Mouse (Mus musculus) limb, embryonic 14.5 days (tissue): ENCODE results near the gene Scfd2. TPM values are rescaled to one million over a fixed set of nuclear protein-coding genes. Genes with fewer than 3 reads are reported as not detected.

Experiments used
- ATAC-seq: fragments of 200-750 bp; cut with Nextera tagmentation; 2 replicates; pipeline ENCODE4 v1.8.0; 2017; ENCODE audit warnings: low read depth, moderate number of reproducible peaks, moderate TSS enrichment; ENCODE audit not compliant: low FRiP score
- DNase-seq: peaks from one replicate; pipeline ENCODE4 v3.0.0-alpha.2; 2015; ENCODE audit warnings: low spot score
- H3K27ac ChIP-seq: fragments of 300-500 bp; sonication (generic); replicated peaks from 2 replicates; pipeline ENCODE4 v1.5.1; 2014; ENCODE audit warnings: low read depth, mild to moderate bottlenecking, low read length, moderate library complexity, mixed read lengths
- H3K27me3 ChIP-seq: fragments of 300-500 bp; sonication (generic); 2 replicates; pipeline ENCODE4 v1.6.1; 2014; ENCODE audit warnings: low read length, mixed read lengths; ENCODE audit not compliant: control insufficient read depth, insufficient read depth
- H3K36me3 ChIP-seq: fragments of 300-500 bp; sonication (generic); 2 replicates; pipeline ENCODE4 v1.6.1; 2014; ENCODE audit warnings: mild to moderate bottlenecking, low read length, moderate library complexity, mixed read lengths; ENCODE audit not compliant: control insufficient read depth, insufficient read depth
- H3K4me1 ChIP-seq: fragments of 300-500 bp; sonication (generic); 2 replicates; pipeline ENCODE4 v1.6.1; 2014; ENCODE audit warnings: antibody characterized with exemption, low read length, mixed read lengths; ENCODE audit not compliant: control insufficient read depth, insufficient read depth
- H3K4me2 ChIP-seq: fragments of 300-500 bp; sonication (generic); replicated peaks from 2 replicates; pipeline ENCODE4 v1.6.1; 2014; ENCODE audit warnings: low read depth, mild to moderate bottlenecking, low read length, moderate library complexity; ENCODE audit not compliant: severe bottlenecking
- H3K4me3 ChIP-seq: fragments of 300-500 bp; sonication (generic); replicated peaks from 2 replicates; pipeline ENCODE4 v1.5.1; 2014; ENCODE audit warnings: low read length
- H3K9ac ChIP-seq: fragments of 300-500 bp; sonication (generic); 2 replicates; pipeline ENCODE4 v1.6.1; 2014; ENCODE audit warnings: mild to moderate bottlenecking, low read depth, low read length, moderate library complexity; ENCODE audit not compliant: severe bottlenecking
- H3K9me3 ChIP-seq: fragments of 300-500 bp; sonication (generic); 2 replicates; pipeline ENCODE4 v1.6.1; 2016; ENCODE audit warnings: low read length; ENCODE audit not compliant: control insufficient read depth
- POLR2A ChIP-seq: fragments of 200-500 bp; IDR thresholded peaks from 2 replicates; pipeline ENCODE4 v1.8.0; 2012; ENCODE audit warnings: inconsistent platforms, mild to moderate bottlenecking, moderate library complexity, borderline replicate concordance; ENCODE audit not compliant: insufficient read depth, insufficient read length; ENCODE audit errors: extremely low read depth
- WGBS: fragments of 180-500 bp; shearing (Covaris S2); extraction: QIAGEN DNeasy Blood & Tissue Kit; methylation state at CpG from one replicate; pipeline ENCODE4 v1.1.7; 2014; 5-methylcytosine and 5-hydroxymethylcytosine counted together
- polyA plus RNA-seq, 2 experiments: library from polyadenylated mRNA; depleted of rRNA in 1 of 2; stranded (reverse) in 1 of 2; unstranded in 1 of 2; fragments of >200 nt; fragmentation: Nextera tagmentation in 1 of 2; extraction: Ambion mirVana in 1 of 2; gene quantifications; 2 replicates each; pipeline versions ENCODE4 v1.2.1 to v1.2.3; 2012 to 2014

The Scfd2 gene
- polyA plus RNA-seq, 2 experiments: 9.6 to 16.2 TPM

DNA sequence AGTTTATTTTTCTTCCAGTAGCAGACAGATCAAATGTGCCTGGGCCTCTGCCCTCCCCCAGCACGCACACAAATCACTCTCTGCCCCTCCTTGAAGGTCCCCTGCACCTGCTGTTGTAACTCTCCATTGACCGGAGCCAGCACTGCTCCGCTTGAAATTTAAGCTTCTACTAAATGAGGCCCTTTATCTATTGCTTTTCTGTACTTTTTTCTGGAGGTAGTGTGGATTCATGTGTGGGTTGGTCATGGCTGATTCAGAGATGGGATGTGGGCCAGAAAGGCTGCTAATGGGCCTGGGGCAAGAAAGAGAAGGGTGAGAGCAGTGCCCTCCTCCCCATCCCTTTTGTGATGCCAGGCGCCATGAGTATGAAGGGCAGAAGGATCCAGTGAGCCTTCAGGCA, 285.1 kb downstream of the Scfd2 start:
- Histone ChIP-seq H3K4me2 (no peak overlapping the region), H3K4me1 (peaks cover 14% of the 10 kb centered on the region), H3K9me3 (no peaks in the 10 kb centered on the region), H3K36me3 (no peaks in the 10 kb centered on the region), H3K27me3 (no peaks in the 10 kb centered on the region), H3K4me3 (no peak overlapping the region), H3K9ac (no peak overlapping the region), H3K27ac (no peak overlapping the region)
- 48% methylated on average over 4 of the region's 4 CpGs for WGBS
- peak; percentile 71; the same call in 1 of the 2 replicates for ATAC-seq
- no peak for DNase-seq
- no peak for TF ChIP-seq POLR2A

DNA sequence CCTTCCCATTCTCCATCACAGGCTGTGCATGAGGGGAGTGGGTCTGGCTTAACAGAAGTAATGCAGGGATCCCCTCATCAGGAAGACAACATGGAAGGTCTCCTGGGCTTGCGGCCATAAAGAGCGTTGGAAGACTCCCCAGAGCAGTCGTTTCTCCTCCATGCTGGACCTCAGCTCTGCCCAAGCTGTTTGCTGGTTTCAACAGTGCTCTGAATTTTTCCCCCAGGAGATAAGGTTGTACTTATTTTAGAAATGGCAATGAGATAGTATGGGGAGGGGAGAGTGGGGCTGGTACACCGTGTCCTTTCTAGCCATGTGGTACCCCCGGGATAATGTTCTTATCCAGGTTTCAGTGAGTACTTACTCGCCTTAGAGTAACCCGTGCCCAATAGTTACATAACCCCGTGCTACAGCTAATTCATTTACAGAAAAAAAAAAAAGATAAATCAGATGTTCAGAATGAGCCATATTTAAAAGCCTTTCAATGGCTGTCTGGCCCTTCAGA, 285.9 kb downstream of the Scfd2 start:
- ATAC-seq (no peak), DNase-seq (no peak)
- no peak overlapping the region for H3K27ac ChIP-seq
- H3K9ac ChIP-seq: no peak overlapping the region
- H3K9me3 ChIP-seq: no peaks in the 10 kb centered on the region
- no peaks in the 10 kb centered on the region for H3K27me3 ChIP-seq
- 87% methylated on average over 8 of the region's 8 CpGs for WGBS
- H3K4me2 ChIP-seq: no peak overlapping the region
- H3K4me3 ChIP-seq: no peak overlapping the region
- no peaks in the 10 kb centered on the region for H3K36me3 ChIP-seq
- no peak for TF ChIP-seq POLR2A
- H3K4me1 ChIP-seq: peaks cover 11% of the 10 kb centered on the region

DNA sequence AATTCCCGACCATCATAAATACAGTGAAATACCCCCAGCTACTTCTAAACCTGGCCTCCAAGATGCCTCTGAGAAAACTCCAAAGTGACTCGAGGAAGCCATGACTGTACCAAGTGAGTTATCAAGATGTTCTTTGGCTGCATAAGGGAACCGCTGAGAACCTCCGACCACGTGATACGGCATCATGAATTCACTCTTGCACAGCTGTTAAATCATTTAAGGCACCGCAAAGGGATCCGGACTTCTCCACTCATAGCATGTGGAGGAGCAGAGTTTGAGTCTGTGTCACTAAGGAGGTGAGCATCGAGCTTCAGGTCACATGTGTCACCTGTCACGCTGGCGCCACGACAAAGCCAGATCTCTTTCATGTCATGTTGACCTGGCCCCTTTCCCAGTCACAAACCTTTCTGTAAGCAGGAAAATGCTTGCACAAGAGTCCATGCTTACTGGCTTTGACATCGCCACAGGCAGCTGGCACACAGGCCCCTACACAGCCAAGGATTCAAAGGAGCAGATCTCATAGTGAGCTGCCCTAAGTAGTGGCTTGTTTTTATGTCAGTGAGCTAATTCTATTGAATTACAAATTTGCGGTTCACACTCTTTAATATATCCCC, 287.0 kb downstream of the Scfd2 start:
- H3K9ac ChIP-seq: no peak overlapping the region
- no peak overlapping the region for H3K27ac ChIP-seq
- WGBS: 82% methylated on average over 14 of the region's 14 CpGs
- TF ChIP-seq POLR2A: no peak
- ATAC-seq (no peak), DNase-seq (no peak)
- no peak overlapping the region for H3K4me2 ChIP-seq
- H3K27me3 ChIP-seq: no peaks in the 10 kb centered on the region
- no peaks in the 10 kb centered on the region for H3K36me3 ChIP-seq
- no peaks in the 10 kb centered on the region for H3K9me3 ChIP-seq
- H3K4me1 ChIP-seq: no peaks in the 10 kb centered on the region; the same call in 1 of the 2 replicates
- no peak overlapping the region for H3K4me3 ChIP-seq

DNA sequence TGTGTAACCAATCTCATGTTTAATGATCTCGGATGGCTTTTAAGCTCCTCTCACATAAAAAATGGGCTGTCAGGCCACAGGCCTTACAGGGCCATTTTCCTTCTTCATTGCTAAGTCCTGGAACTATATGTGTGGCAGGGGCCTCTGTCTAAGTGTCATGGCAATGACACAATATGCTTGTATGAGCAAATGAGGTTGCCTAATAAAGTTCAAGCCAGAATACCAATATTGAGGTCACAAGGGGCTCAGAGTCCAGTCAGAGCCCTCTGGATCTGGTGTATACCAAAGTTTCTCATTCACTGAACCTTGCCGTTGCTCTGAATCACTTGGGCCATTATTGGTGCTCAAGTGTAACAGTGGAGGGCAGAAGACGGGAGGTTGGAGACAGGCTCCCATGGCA, 288.9 kb downstream of the Scfd2 start:
- H3K4me1 ChIP-seq: no peaks in the 10 kb centered on the region
- H3K27ac ChIP-seq: no peak overlapping the region
- WGBS: 68% methylated on average over 3 of the region's 3 CpGs
- no peaks in the 10 kb centered on the region for H3K27me3 ChIP-seq
- no peak overlapping the region for H3K4me3 ChIP-seq
- DNase-seq (no peak), ATAC-seq (no peak)
- H3K9me3 ChIP-seq: no peaks in the 10 kb centered on the region
- H3K36me3 ChIP-seq: no peaks in the 10 kb centered on the region
- H3K4me2 ChIP-seq: no peak overlapping the region
- no peak for TF ChIP-seq POLR2A
- no peak overlapping the region for H3K9ac ChIP-seq

DNA sequence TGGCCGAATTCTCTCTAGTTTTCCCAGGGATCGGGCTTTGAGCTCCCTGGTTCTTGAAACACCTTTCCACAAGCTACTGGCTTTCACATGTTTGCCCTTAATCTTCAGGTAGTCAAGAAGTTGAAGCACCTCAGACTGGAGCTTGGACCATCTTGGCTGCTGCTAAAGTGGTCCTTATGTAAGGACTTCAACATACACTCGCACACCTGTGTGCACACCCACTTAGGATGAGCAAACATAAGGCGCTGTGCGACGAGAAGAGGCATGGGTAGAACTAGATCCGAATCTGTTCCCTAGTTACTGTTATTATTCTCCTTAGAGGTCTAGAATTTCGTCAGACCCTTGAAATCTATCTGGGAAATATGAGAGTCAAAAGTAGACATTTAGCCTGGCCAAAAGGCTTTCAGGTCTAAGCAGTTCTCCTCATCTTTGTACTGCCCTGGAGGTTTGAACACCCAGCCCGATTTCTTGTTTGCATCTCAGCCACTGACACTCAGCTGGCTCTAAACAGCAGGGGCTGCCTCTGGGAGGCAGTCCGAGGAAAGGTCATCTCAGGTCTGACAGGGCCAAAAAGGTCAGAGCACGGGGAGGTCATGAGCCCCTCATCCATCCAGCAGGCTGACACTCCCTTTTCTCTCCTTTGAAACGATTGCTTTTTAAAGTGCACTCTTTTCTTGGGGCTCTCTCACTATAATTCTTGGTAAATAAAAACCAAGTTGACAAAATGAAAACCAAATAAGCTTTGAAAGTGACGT, 290.5 kb downstream of the Scfd2 start:
- Histone ChIP-seq H3K36me3 (no peaks in the 10 kb centered on the region), H3K27me3 (no peaks in the 10 kb centered on the region), H3K4me1 (no peaks in the 10 kb centered on the region), H3K27ac (no peak overlapping the region), H3K4me3 (no peak overlapping the region), H3K9ac (no peak overlapping the region), H3K9me3 (no peaks in the 10 kb centered on the region), H3K4me2 (no peak overlapping the region)
- DNase-seq (no peak), ATAC-seq (no peak)
- WGBS: 62% methylated on average over 13 of the region's 13 CpGs
- no peak for TF ChIP-seq POLR2A
